Comparison of ENCODE assay signal across 8 mouse cellular contexts in genomic region chr10:95264485-95265321, GRCm38 (mm10). TPM values are rescaled to one million over a fixed set of nuclear protein-coding genes. Genes with fewer than 3 reads are reported as not detected.
DNase-seq lines count a peak whose midpoint lies in the region; ATAC-seq and TF ChIP-seq lines count a peak whose summit lies in the region.

No protein-coding gene starts in this region.

- TF ChIP-seq EP300 in heart, adult 2 months (IDR thresholded peaks at IDR 0.05; ENCODE audit: insufficient read depth, low read depth, low read length) = no peak
- peak; percentile 52; the same call in 1 of the 2 replicates for TF ChIP-seq EP300 in liver, postnatal 0 days (IDR thresholded peaks at IDR 0.05; ENCODE audit: low read depth)

- peak overlapping the region; percentile 73 for H3K4me2 ChIP-seq in liver, postnatal 0 days (ENCODE audit: low read depth, low read length)
- H3K4me2 ChIP-seq in neural tube, embryonic 12.5 days (replicated peaks) = peak overlapping the region; percentile 71

- WGBS in heart, adult 2 months = 4% methylated on average over 37 of the region's 37 CpGs
- 21% methylated on average over 37 of the region's 37 CpGs for WGBS in kidney, adult 2 months
- WGBS in liver, postnatal 0 days (ENCODE audit: insufficient replicate concordance) = 8% methylated on average over 37 of the region's 37 CpGs
- WGBS in neural tube, embryonic 12.5 days = 4% methylated on average over 37 of the region's 37 CpGs

- ATAC-seq in liver, postnatal 0 days = peak; percentile 66
- peak; percentile 46; the same call in 1 of the 2 replicates for ATAC-seq in neural tube, embryonic 12.5 days (ENCODE audit: low FRiP score, low read depth)

- no peak for TF ChIP-seq CTCF in heart, adult 2 months (IDR thresholded peaks at IDR 0.05)
- TF ChIP-seq CTCF in kidney, adult 2 months (conservative IDR thresholded peaks at IDR 0.05; ENCODE audit: insufficient read depth, insufficient read length, low read depth, low read length) = no peak
- TF ChIP-seq CTCF in liver, postnatal 0 days (IDR thresholded peaks at IDR 0.05; ENCODE audit: low read depth) = no peak

- H3K27ac ChIP-seq in heart, adult 2 months = peak overlapping the region; percentile 96
- peak overlapping the region; percentile 24; the same call in 1 of the 2 replicates for H3K27ac ChIP-seq in kidney, adult 2 months (ENCODE audit: insufficient read depth, low read depth, low read length)
- peak overlapping the region; percentile 63 for H3K27ac ChIP-seq in liver, postnatal 0 days (ENCODE audit: low read depth)
- H3K27ac ChIP-seq in neural tube, embryonic 12.5 days = no peak overlapping the region

- TF ChIP-seq POLR2A in heart, adult 2 months (IDR thresholded peaks at IDR 0.05; ENCODE audit: insufficient read depth, low read depth, low read length) = no peak
- no peak for TF ChIP-seq POLR2A in kidney, adult 2 months (IDR thresholded peaks at IDR 0.05; ENCODE audit: low read depth, low read length)

- intact Hi-C loops in heart, adult 2 months (cut with DNase I) = loop anchor here (1.0 to 5.0 kb wide), 5 partner anchors 32 to 151 kb away; no protein-coding TSS in a partner anchor

- H3K4me1 ChIP-seq in heart, adult 2 months (ENCODE audit: control insufficient read depth, insufficient read depth, low read length) = peaks cover 7% of the 10 kb centered on the region
- H3K4me1 ChIP-seq in kidney, adult 2 months (ENCODE audit: control insufficient read depth, insufficient read depth, low read length) = peaks cover 7% of the 10 kb centered on the region
- peaks cover 6% of the 10 kb centered on the region for H3K4me1 ChIP-seq in liver, postnatal 0 days (ENCODE audit: insufficient read depth)
- H3K4me1 ChIP-seq in neural tube, embryonic 12.5 days = peaks cover 20% of the 10 kb centered on the region

- H3K27me3 ChIP-seq in heart, adult 2 months (ENCODE audit: control insufficient read depth, insufficient read depth, low read length) = no peaks in the 10 kb centered on the region
- H3K27me3 ChIP-seq in kidney, adult 2 months (replicated peaks; ENCODE audit: control insufficient read depth, insufficient read depth, low read length) = no peaks in the 10 kb centered on the region
- H3K27me3 ChIP-seq in liver, postnatal 0 days (ENCODE audit: insufficient read depth, low read length) = no peaks in the 10 kb centered on the region
- H3K27me3 ChIP-seq in neural tube, embryonic 12.5 days (replicated peaks) = peaks cover 26% of the 10 kb centered on the region; the same call in 1 of the 2 replicates

- peak; percentile 46 for DNase-seq in right cerebral cortex, adult 18-20 months
- DNase-seq in right cerebral cortex, postnatal 14 days = no peak
- DNase-seq in embryo, embryonic 9.5 days (ENCODE audit: extremely low spot score) = peak; percentile 69
- DNase-seq in heart, adult 2 months = peak; percentile 79 to 83
- peak; percentile 59 for DNase-seq in kidney, adult 2 months
- peak; percentile 55 for DNase-seq in liver, postnatal 0 days
- peak; percentile 70 for DNase-seq in thymus, postnatal 14 days

- peaks cover 17% of the 10 kb centered on the region for H3K36me3 ChIP-seq in heart, adult 2 months (ENCODE audit: control insufficient read depth, insufficient read depth, low read length)
- no peaks in the 10 kb centered on the region for H3K36me3 ChIP-seq in kidney, adult 2 months (ENCODE audit: control insufficient read depth, insufficient read depth, low read length)
- H3K36me3 ChIP-seq in liver, postnatal 0 days (replicated peaks; ENCODE audit: insufficient read depth, low read length) = no peaks in the 10 kb centered on the region
- no peaks in the 10 kb centered on the region for H3K36me3 ChIP-seq in neural tube, embryonic 12.5 days

- H3K9me3 ChIP-seq in liver, postnatal 0 days (ENCODE audit: low read length) = no peaks in the 10 kb centered on the region
- no peaks in the 10 kb centered on the region for H3K9me3 ChIP-seq in neural tube, embryonic 12.5 days

- peak overlapping the region; percentile 57 for H3K4me3 ChIP-seq in heart, adult 2 months
- peak overlapping the region; percentile 51 for H3K4me3 ChIP-seq in kidney, adult 2 months (ENCODE audit: insufficient read depth, low read depth, low read length)
- peak overlapping the region; percentile 44 for H3K4me3 ChIP-seq in liver, postnatal 0 days (ENCODE audit: low read depth, low read length)
- H3K4me3 ChIP-seq in neural tube, embryonic 12.5 days = peak overlapping the region; percentile 33

- H3K79me2 ChIP-seq in heart, adult 2 months (replicated peaks; ENCODE audit: control insufficient read depth, insufficient read depth, low read length) = no peaks in the 10 kb centered on the region; the same call in 1 of the 2 replicates

- H3K9ac ChIP-seq in heart, adult 2 months (ENCODE audit: low read depth, low read length) = peak overlapping the region; percentile 87
- peak overlapping the region; percentile 57 for H3K9ac ChIP-seq in liver, postnatal 0 days (replicated peaks)
- peak overlapping the region; percentile 51 for H3K9ac ChIP-seq in neural tube, embryonic 12.5 days

RNA-seq across cellular contexts. Expression of gene Cradd, which starts 59.2 kb away (rescaled TPM):
- total RNA-seq in heart, adult 2 months (2021) = 10 to 100 TPM in 1 of 2 experiments, 1 to 10 TPM in 1; 9.9 to 10.3 TPM
- polyA plus RNA-seq in heart, adult 2 months (2012; rRNA removed) = 15.1 and 15.7 TPM in 2 replicates
- polyA plus RNA-seq in kidney, adult 2 months (2012; rRNA removed) = 20.0 and 22.5 TPM in 2 replicates
- polyA plus RNA-seq in liver, postnatal 0 days (2015; fragmentation: Nextera tagmentation; extraction: Ambion mirVana) = 6.5 and 8.4 TPM in 2 replicates
- 12.4 and 14.4 TPM in 2 replicates for polyA plus RNA-seq in neural tube, embryonic 12.5 days (2016; fragmentation: Nextera tagmentation; extraction: Ambion mirVana)
